Mouse (Mus musculus) erythroid progenitor cell, adult 5-6 weeks (primary cell): ENCODE measurements around the gene Il1rap. TPM values are rescaled to one million over a fixed set of nuclear protein-coding genes. Genes with fewer than 3 reads are reported as not detected.

Experiments
- ATAC-seq: replicated peaks from 2 replicates; pipeline ENCODE4 v1.8.0; 2016; ENCODE audit warnings: moderate number of reproducible peaks, mild to moderate bottlenecking, moderate TSS enrichment, inconsistent platforms; ENCODE audit not compliant: poor library complexity, low FRiP score, severe bottlenecking
- total RNA-seq, 2 experiments: library from RNA; stranded (forward) in 1 of 2; stranded (reverse) in 1 of 2; fragments of 150-400 nt in 1 of 2; fragments of 186-747, 209-891 nt in 1 of 2; gene quantifications; 2 replicates each; pipeline versions ENCODE4 v1.2.3 to v1.2.4; 2015 to 2017; ENCODE audit warnings: low replicate concordance in 2 of 2

Il1rap gene
- total RNA-seq, 2 experiments from 2014 or later = 0.98 to 2.5 TPM

- ATAC-seq = no peak
Observed at GRCm38 (mm10) chr16:26608003-26608402, 26.5 kb downstream of the Il1rap start.

GRCm38 (mm10) chr16:26610508-26610907, 29.0 kb downstream of the Il1rap start:
- ATAC-seq = no peak

DNA sequence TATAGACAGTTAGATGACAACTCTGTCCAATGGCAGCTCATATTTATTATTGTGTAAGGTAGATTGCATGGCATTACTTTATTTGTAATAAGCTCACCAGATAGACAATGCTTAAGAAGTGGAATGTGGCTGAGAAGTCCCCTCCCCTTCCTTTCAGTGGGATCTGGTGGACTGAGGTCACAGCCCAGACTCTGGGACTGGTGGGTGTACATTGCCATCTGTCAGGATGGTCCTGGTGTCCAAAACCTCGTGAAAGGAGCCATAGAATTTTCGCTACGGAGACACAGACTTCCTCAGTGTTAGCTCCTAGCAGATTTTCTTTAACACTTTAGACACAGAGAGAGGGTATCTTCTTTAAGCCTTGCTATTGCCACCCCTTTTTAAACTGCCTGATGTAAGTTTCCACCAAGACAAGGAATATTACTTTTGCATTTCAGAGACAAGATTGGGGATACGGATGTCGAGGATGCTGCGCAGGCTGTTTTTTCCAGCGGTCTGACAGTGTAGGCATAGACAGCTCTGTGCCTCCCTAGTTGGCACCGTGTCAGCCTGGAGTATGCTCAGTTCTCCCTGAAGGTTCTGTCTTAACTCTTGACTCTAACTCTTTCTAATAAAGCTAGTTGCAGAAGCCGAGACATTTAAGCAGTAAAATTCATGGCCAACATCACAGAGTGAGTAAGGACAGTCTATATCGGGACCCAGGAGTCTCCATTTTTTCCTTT, 31.2 kb downstream of the Il1rap start:
- no peak for ATAC-seq

GRCm38 (mm10) chr16:26623141-26623540, 41.6 kb downstream of the Il1rap start:
- no peak for ATAC-seq

DNA sequence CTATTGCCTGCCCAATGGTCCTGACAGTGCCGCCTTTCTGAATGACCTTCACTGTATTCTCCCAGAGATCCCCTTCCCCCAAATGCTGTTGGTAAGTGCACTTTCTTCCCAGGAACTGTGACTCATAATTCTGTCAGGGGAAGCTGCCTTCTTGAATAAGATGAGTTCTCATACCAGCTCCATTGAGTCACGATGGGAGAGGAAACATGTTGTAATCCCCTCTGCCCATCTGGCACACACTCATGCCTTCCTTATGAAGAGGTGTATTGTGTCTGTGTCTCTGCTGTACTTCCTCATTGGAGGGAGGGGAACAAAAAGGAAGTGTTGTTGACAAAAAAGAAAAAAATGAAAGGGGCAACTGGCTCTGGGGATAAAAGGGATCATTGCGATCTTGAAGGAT, 44.6 kb downstream of the Il1rap start:
- ATAC-seq = no peak

GRCm38 (mm10) chr16:26634800-26635199, 53.3 kb downstream of the Il1rap start:
- no peak for ATAC-seq

- ATAC-seq = no peak
Observed at GRCm38 (mm10) chr16:26643077-26643476, 61.6 kb downstream of the Il1rap start.

GRCm38 (mm10) chr16:26646066-26646465, 64.6 kb downstream of the Il1rap start:
- ATAC-seq = no peak

- ATAC-seq = no peak
Observed at GRCm38 (mm10) chr16:26647036-26647435, 65.5 kb downstream of the Il1rap start.

- no peak for ATAC-seq
Observed at GRCm38 (mm10) chr16:26662722-26663436, 81.4 kb downstream of the Il1rap start.

GRCm38 (mm10) chr16:26666401-26666800, 84.9 kb downstream of the Il1rap start:
- ATAC-seq = no peak

- no peak for ATAC-seq
Observed at GRCm38 (mm10) chr16:26669081-26669480, 87.6 kb downstream of the Il1rap start.

GRCm38 (mm10) chr16:26680381-26680780, 98.9 kb downstream of the Il1rap start:
- ATAC-seq = no peak

DNA sequence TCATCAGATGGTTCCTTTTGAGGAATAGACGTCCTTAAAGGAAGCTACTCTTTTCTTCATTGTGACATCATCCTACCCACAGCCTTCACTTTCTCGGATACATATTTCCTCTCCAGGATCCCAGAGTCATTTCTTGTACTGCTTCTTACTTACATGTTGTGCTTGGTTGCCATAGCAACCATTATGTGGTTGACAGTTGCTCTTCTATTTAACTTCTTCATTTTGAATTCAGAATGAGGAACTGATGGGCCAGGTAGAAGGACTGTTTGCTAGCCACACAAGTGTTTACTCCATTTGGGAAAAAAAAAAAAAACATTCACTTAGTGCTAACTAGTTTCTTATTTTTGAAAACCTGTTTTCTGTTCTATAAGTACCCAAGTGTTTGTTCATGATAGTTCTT, 108.3 kb downstream of the Il1rap start:
- ATAC-seq = no peak

- no peak for ATAC-seq
Observed at GRCm38 (mm10) chr16:26691294-26691693, 109.8 kb downstream of the Il1rap start.

DNA sequence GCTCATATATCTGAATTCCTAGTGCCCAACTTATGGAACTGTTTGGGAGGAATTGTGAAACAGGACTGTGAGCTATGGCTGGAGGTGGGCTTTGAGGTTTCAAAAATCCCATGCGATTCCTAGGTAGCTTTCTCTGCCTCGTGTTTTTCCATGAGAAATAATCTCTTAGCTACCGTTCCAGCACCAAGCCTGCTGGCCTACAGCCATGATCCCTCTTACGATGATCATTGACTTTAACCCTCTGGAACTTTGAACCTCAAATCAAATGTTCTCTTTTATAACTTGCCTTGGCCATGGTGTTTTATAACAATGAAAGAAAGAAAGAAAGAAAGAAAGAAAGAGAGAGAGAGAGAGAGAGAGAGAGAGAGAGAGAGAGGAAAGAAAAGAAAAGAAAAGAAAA, 116.6 kb downstream of the Il1rap start:
- ATAC-seq = no peak

DNA sequence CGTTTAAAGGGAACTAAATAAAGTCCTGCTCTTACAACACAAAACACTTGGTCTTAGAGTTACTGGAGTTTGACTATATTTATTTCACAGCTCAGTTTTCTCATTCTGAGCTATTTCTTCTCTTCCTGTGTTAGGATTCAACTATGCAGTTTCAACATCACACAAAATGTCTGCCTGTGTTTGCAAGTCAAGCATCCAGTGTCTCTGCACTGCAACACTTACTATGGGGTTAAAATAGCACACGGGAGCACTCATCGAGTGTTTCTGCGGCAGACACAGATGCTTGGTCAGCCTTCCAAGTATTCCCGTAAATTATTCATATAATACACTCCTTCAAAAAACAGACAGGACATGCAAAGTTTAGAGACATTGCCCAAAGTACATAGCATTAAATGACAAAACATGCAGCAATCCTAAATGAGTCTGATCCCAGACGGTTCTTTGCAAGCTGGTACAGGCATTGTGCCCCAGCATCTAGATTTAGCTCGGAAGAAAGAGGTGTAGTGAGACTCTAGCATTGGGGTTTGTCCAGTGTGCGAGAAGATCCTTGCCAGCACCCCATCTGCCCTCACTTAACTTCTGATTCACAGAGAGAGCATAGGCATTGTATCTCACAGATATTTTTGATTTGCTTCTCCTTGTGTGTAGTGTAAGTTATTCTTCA, 119.1 kb downstream of the Il1rap start:
- no peak for ATAC-seq

GRCm38 (mm10) chr16:26705658-26706371, 124.3 kb downstream of the Il1rap start:
- ATAC-seq = no peak

DNA sequence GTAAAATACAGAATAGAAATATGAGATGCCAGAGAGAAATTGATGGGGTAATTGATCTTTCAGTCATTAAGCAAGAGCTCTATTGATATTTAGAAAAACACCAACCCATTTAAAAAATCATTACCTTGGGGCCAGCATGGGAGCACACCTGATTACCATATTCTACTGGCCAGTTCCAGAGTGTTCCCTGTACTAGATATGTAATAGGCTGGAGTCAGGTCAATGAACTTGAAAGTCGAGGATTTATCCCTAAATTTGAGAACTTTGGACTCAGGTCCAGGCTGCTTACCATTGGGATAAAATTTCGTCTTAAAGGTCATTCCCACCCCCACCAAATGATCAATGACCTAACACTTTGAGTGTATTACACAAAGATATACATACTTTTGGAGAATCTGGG, 125.0 kb downstream of the Il1rap start:
- no peak for ATAC-seq

- no peak for ATAC-seq
Observed at GRCm38 (mm10) chr16:26710922-26711321, 129.4 kb downstream of the Il1rap start.
